Comparison of ENCODE assay signal across 7 mouse cellular contexts in the genomic region with DNA sequence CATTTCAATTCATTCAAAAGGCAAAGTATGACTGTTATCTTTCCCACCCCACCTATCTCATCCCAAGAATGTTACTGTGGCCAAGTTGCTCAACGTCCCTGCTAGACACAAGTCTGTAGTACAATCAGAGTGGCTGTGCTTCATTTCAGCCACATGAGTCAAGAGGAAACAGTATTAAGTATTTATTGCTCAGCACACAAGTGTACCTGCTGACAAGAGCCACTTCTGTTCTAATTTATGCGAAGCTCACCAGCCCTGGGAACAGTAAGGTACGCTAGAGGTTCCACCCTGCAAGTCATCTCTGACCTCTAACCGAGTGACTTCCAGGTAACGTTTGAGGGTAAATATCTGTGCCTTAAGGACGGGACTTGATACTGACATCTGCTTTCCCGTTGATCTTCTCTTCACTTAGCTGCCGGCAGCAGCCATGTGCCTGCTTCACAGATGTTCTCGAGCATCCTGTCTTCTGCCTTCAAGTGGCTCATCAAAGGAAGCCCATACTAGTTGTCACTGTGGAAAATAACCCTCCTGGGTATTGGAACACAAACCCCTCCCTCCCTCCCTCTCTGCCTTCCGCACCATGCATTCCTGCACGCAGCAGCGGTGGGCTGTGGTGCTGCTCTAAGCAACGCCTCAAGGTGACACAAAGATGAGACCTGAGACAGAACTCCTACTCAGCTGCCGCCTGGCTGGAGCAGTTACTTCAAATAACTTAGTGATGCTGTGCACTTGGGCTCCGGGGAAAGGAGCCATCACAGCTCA. TPM values are rescaled to one million over a fixed set of nuclear protein-coding genes. Genes with fewer than 3 reads are reported as not detected.
DNase-seq lines count a peak whose midpoint lies in the region; ATAC-seq lines count a peak whose summit lies in the region.

No protein-coding gene starts in this region.

- H3K4me3 ChIP-seq in hindbrain, embryonic 16.5 days (ENCODE audit: low read length) = no peak overlapping the region
- H3K4me3 ChIP-seq in midbrain, embryonic 14.5 days (replicated peaks; ENCODE audit: low read depth, low read length) = no peak overlapping the region

- 32% methylated on average over 15 of the region's 15 CpGs for WGBS in hindbrain, embryonic 16.5 days
- WGBS in midbrain, embryonic 14.5 days = 36% methylated on average over 15 of the region's 15 CpGs

- no peak overlapping the region for H3K27ac ChIP-seq in hindbrain, embryonic 16.5 days (ENCODE audit: low read depth, low read length)
- no peak overlapping the region for H3K27ac ChIP-seq in midbrain, embryonic 14.5 days (replicated peaks; ENCODE audit: low read depth, low read length)

- no peaks in the 10 kb centered on the region for H3K27me3 ChIP-seq in hindbrain, embryonic 16.5 days (replicated peaks; ENCODE audit: control insufficient read depth, insufficient read depth, low read length)
- H3K27me3 ChIP-seq in midbrain, embryonic 14.5 days (ENCODE audit: control insufficient read depth, insufficient read depth, low read length) = no peaks in the 10 kb centered on the region

- no peak overlapping the region for H3K9ac ChIP-seq in hindbrain, embryonic 16.5 days (ENCODE audit: low read depth, low read length)
- no peak overlapping the region for H3K9ac ChIP-seq in midbrain, embryonic 14.5 days (replicated peaks; ENCODE audit: low read length)

- peak overlapping the region; percentile 11; the same call in 1 of the 2 replicates for H3K4me2 ChIP-seq in hindbrain, embryonic 16.5 days (ENCODE audit: low read length)
- H3K4me2 ChIP-seq in midbrain, embryonic 14.5 days (ENCODE audit: low read length) = peak overlapping the region; percentile 2; the same call in 1 of the 2 replicates

- peak; percentile 88 for DNase-seq in CD4-positive helper T cell, adult 2 months (ENCODE audit: low read depth, low spot score)
- peak; percentile 9 for DNase-seq in R1 (ENCODE audit: low read depth, low spot score)
- peak; percentile 35 for DNase-seq in midbrain, embryonic 14.5 days
- DNase-seq in cerebellum, adult 9-11 months = no peak
- DNase-seq in layer of hippocampus, postnatal 36 days = no peak
- DNase-seq in cerebellum, postnatal 14 days = no peak

- no peaks in the 10 kb centered on the region for H3K36me3 ChIP-seq in hindbrain, embryonic 16.5 days (ENCODE audit: control insufficient read depth, insufficient read depth, low read length)
- no peaks in the 10 kb centered on the region for H3K36me3 ChIP-seq in midbrain, embryonic 14.5 days (ENCODE audit: control insufficient read depth, insufficient read depth, low read length)

- ATAC-seq in hindbrain, embryonic 16.5 days = no peak
- ATAC-seq in midbrain, embryonic 14.5 days (ENCODE audit: low FRiP score, low TSS enrichment) = peak; percentile 28; the same call in 1 of the 2 replicates

- no peaks in the 10 kb centered on the region for H3K4me1 ChIP-seq in hindbrain, embryonic 16.5 days (ENCODE audit: control insufficient read depth, insufficient read depth, low read depth, low read length)
- H3K4me1 ChIP-seq in midbrain, embryonic 14.5 days (ENCODE audit: control insufficient read depth, insufficient read depth, low read length) = peaks cover 14% of the 10 kb centered on the region; the same call in 1 of the 2 replicates

- H3K9me3 ChIP-seq in hindbrain, embryonic 16.5 days (ENCODE audit: control insufficient read depth, low read length) = no peaks in the 10 kb centered on the region
- H3K9me3 ChIP-seq in midbrain, embryonic 14.5 days (ENCODE audit: control insufficient read depth, low read length) = no peaks in the 10 kb centered on the region

RNA-seq across cellular contexts. Expression of gene Stk39, which starts 36.4 kb away (rescaled TPM):
- 25.1 and 30.3 TPM in 2 replicates for polyA plus RNA-seq in hindbrain, embryonic 16.5 days (2015; fragmentation: Nextera tagmentation; extraction: Ambion mirVana)
- 29.3 and 39.0 TPM in 2 replicates for polyA plus RNA-seq in midbrain, embryonic 14.5 days (2014; fragmentation: Nextera tagmentation; extraction: Ambion mirVana)
- 10 to 100 TPM; 65.8 to 68.4 TPM for total RNA-seq in layer of hippocampus, postnatal 36 days (2021)

Comparison
In these comparisons a context has a peak if more than half of its experiments do, and no peak if none do; other contexts are left out.
1. DNase-seq: peak in CD4-positive helper T cell, adult 2 months (single experiment), R1 (single experiment) and midbrain, embryonic 14.5 days (single experiment); none in cerebellum, adult 9-11 months (single experiment), layer of hippocampus, postnatal 36 days (0 of 2) and cerebellum, postnatal 14 days (0 of 2).